Mouse (Mus musculus): ENCODE measurements around the gene 1700125H20Rik.
"Not testable (repeated sequence)": the region's sequence is repeated elsewhere in the genome, so short reads cannot be mapped to it uniquely, and the experiment has no call there.

Gene 1700125H20Rik

DNA sequence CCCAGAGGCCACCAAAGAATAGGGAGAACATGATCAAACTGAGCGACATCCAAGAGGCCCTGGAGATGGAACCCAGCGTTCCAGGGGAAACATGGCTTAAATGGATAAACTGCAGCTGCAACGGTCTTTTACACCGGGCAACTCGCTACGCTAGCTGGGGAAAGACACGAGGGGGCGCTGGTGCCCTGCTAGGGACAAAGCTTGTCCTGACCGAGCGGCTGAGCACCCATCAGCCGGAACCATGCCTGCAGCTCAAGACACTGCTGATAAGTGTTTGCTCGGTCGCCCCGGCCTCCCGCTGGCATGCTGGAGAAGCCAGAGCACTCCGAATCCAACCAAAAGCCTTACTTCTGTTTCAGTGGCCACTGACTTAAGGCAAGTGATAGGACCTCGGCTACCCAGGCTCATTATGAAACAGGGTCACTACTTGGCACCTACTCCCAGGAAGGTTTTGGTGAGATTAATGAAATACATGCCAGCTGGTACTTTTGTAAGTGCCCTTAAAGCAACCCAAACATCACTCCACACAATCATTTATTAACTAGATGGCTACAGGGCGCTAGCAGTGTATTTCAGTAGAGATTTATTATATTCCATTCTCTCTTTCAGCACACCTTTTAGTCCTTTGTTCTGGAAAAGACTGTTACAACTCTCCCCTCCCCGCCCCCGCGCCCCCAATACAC lies at the start of gene 1700125H20Rik:
1700125H20Rik (plus strand) TSS at position 347 of the 683 bp plus-strand sequence.
- peak; percentile 96 to 97 for DNase-seq

DNA sequence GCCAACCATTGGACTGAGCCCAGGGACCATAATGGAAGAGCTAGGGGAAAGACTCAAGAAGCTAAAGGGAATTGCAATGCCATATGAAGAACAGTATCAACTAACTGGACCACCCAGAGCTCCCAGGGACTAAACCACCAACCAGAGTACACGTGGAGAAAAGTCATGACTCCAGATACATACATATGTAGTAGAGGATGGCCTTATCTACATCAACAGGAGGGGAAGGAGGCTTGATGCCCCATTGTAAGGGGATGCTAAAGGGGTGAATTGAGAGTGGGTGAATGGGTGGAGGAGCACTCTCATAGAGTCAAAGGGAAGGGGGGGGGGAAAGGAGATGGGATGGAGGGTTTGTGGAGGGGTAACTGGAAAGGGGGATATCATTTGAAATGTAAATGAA lies 48.1 kb upstream of the 1700125H20Rik start:
- no peak for DNase-seq

DNA sequence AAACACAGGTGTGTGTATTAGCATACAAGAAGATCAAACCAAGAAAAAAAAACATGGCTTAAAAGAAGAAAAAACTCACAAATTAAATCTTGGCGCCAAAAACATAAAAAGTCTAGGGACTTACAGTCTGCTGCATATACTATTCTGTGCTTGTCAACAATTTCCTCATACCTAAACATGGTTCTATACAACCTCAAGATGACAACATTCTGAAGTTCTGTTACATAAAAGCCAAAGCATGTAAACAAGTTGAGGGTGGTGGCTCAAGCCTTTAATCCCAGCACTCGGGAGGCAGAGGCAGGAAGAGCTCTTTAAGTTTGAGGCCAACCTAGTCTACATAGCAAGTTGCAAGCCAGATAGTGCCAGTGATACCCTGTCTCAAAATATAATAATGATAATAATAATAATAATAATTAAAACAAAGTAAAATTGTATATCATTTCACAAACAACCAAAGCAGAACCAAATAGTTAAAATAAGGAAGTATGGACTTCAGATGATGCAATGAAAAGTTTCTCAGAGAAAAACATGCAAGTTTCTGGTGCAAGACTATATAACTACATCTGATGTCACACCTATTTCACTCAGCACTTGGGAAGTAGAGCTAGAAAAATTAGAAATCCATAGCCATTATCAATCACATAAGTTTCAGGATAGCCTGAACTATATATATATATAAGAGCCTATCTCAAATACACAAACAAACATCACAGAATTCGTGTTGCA lies 46.8 kb upstream of the 1700125H20Rik start:
- no peak for DNase-seq

DNA sequence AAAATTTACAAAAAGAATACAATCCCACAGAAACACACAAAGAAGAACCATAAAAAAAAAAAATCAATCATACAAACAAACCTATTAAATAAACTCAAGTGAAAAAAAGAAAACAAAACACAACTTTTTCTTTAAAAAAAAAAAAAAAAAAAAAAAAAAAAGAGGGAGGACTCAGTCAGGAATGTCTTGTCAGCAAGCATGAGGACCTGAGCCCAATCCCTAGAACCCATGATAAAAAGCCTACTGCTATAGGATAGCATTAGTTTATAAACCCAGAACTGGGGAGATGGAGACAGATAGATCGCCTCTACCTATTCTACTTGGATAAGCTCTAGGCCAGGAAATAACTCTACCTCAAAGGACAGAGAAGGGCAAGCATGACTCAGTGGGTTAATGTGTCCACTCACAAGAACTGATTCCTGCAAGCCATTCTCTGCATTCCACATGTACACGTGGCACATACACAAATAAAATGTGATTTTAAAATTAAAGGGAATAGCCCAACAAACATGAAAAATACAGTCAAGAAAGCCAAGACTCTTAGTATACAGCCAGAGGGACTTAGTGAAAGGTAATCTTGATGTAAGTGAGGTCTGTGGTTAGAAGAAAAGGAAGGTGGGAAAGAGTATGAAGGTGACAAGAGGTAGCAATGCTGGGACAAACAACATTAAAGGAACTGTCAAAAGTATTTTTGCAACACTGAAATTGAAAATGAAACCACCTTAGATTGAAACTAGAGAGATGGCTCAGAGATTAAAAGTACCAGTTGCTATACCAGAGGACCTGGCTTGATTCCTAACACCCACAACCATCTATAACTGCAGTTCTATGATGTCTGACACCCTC lies 43.7 kb upstream of the 1700125H20Rik start:
- no peak for DNase-seq

DNA sequence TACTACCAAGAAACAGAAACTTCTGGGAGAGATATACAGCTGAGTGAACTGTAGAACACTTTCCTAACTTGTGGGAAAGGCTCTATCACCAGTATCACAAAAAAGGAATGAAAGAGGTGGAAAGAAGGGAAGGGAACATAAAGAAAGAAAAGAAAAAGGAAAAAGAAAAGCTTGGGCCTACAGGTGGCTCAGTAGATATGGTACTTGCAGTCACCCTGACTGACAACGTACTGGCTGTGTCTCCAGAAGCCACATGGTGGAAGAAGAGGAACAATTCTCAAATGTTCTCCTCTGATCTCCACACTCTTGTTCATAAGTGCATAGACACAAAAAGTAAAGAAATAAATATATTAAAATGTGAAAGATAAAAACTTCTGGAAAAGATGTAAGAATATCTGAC lies 41.3 kb upstream of the 1700125H20Rik start:
- DNase-seq: no peak

DNA sequence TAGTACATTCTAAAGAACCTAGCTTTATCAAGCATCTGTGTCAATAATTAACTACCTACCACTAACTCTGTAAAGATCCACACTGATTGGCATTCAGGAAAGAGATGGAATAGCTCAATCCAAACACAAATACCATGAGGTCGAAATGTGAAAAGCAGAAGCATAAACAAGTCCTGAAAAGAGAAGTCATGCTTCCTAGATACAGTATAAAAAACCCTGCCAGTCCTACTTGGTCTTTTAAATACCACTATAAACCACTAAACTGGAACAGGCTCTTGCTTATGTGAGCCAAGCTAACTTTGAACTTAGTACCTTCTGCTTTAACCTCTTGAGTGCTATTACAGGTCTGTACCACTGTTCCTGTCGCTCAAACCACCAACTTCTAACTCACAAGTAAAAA lies 38.7 kb upstream of the 1700125H20Rik start:
- no peak for DNase-seq

DNA sequence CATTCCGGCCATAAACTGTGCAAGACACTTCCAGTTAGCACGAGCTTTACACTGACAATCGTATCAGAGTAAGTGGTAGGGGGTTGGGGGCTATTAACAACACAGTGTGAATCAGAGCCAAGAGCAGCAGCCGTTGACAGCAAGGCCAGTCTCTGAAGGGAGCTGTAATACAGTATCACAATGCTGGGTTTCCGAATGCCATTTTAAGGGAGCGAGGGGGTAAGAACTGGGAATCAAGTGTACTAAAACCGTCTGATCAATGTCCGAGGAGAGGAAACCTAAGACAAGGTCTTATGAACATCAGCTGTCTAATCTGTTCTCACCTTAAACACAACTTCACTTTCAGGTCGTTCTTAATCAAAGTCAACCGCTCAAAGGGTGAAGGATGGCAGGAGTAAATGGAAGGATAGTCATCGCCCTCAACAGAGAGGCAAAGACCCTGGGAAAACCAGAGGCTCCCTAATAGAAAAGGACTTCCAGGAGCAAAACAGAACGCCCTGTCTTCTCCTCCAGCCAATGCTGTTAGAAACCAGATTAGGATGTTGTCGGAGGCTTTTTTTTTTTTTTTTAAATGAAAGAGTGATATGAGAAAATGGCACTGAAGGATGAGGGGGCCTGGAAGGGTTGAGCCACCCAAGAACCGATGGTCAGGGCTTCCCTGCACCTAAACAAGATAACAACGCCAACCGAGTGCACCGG lies 31.3 kb upstream of the 1700125H20Rik start:
- DNase-seq: peak in 1 of 2 experiments; percentile 15

DNA sequence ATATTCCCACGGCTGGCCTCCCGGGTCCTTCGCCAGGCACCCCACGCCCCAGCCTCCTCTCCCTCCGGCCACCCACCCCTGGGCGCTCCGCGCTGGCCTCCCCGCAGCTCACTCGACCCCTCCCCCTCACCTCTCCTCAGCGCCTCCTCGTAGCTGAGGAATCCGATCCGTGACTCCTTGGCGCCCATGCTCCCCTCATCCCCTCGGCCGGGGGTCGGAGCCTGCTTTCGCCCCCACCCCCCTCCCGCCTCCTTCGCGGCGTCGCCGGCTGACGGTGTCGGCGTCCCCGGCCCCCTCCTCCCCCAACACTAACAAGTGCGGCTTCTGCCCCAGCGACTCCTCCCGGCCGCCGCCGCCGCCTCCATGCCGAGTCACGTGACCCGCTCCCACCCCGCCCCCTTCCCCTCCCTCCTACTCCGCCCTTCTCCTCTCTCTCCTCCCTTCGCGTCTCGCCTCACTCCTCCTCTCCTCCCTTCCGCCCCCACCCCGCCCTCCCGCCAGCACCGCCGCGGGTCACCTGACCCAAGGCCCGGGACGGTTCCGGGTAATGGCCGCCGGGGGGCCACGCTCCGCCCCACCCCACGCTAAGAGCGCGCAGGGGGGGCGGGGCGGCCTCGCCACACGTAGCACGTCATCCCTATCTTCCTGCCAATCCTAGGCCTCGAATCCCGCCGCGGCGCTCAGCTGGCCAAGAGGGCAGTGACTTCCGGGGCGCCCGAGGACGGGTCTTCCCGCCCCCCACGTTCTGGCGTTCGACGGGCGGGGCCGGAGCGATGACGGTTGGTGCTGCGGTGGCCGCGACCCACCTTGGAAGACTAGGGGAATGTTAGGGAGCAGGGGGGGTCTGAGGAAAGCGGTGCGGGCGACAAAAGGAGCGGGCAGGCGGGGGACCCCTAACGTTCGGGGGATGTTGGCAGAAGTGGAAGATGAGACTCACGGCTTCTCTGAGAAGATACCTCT lies 30.3 kb upstream of the 1700125H20Rik start, which contains the start of gene Usp32:
Usp32 (minus strand) TSS at position 581 of the 960 bp plus-strand sequence.
- peak; percentile 96 to 98 for DNase-seq

DNA sequence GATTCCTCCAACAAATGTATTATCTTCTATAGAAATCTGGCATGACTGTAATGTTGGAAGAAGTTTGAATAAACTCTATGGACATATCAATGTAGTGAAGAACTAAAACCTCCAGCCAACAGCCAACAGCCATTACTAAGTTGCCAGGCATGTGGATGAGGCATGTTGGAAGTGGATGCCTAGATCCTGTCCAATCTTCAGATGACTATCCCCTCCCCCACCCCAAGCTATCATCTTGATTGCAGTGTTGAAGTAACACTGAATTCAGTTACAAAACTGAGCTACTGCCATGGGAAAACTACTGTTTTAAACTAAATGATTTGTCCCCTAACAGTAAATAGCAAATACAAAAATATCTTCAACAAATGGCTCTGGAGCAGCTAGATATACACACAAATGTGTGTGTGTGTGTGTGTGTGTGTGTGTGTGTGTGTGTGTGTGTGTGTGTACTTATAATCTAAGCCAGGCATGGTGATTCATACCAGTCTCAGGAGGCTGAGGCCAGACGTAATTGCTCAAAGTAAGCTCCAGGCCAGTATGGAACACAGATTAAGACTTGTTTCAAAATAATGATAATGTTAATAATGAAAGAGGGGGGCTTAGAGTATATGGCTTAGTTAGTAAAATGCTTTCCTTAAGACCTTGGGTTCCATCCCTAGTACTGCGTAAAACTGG lies 17.8 kb upstream of the 1700125H20Rik start:
- no peak for DNase-seq

DNA sequence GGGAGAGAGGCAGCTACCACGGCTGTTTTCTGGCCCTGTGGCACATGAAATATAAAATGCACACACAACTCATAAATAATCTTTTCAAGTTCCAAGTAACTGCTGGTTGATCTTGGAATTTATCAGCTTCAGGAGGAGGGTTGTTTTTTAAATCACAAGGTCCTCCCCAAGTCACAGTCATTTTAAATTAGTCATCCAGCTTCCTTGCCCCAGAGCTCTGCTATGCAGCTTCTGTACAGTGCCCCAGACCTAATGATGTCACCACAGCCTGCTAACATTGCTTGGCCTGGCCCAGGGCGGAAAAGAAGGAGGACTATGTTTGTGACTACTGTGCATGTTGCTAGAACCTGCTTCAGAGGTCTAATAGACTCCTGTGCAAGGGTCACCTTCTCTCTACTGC lies 12.9 kb upstream of the 1700125H20Rik start:
- no peak for DNase-seq

DNA sequence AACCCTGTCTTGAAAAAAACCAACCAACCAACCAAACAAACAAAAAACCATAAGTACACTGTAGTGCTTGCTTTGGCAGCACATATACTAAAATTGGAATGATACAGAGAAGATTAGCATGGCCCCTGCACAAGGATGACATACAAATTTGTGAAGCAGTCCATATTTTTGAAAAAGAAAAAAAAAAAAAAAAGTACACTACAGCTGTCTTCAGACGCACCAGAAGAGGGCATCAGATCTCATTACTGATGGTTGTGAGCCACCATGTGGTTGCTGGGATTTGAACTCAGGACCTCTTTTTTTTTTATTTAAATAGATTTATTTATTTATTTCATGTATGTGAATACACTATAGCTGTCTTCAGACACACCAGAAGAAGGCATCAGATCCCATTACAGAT lies 7.2 kb upstream of the 1700125H20Rik start:
- not testable (repeated sequence) for DNase-seq

DNA sequence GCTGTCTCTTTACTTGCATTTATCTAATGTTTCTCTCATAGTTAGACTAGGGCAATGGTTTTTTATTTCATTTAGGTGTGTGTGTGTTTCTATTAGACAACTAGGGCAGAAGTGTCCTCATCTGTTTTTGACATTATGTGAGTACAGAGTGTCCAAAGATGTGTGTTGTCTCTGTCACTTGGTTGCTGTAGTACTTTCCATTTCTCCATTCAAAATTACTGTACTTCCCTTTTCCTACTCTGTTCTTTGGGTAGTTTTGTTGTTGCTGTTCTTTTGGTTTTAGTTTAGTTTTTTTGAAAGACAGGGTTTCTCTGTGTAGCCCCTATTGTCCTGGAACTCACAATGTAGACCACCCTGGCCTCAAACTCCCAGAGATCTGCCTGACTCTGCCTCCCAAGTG lies 5.8 kb upstream of the 1700125H20Rik start:
- DNase-seq: no peak

DNA sequence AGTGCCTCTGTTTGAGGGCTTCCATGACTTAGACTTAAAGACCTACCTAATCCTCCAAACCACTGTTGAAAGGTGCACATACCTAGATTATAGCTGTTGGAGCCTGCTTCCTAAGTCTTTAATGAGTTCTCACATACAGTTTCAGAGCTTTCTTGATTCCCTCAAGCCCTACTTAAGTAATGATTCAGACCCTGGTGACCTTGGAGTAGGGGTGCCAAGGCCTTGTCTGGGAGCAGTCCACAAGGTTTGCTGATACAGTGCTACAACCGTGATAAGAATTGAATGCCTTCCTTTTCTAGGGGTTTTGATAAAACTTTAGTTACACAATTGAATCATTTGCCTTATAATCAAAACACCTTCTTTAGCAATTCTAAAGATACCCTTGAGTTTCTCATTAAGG lies 2.7 kb upstream of the 1700125H20Rik start:
- DNase-seq: no peak

DNA sequence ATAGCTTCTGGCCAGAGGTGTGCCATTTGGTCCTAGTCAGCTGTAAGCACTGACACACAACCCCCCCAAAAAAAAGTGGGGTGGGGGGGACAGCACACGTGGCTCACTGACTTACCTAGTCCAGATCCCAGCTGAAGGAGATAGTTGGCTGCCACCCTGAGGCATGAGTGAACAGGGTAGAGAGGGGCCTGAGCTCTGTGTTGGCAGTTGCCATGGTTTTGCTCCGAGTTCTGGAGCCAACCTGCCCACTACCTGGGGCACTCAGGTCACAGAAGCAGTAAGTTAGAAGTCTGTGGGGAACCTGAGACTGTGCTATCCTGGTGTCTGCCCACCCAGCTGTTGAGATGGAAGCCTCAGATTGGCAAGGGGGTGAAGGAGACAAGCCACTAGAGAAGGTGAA lies 629 bp downstream of the 1700125H20Rik start:
- DNase-seq: peak in 1 of 2 experiments; percentile 21

DNA sequence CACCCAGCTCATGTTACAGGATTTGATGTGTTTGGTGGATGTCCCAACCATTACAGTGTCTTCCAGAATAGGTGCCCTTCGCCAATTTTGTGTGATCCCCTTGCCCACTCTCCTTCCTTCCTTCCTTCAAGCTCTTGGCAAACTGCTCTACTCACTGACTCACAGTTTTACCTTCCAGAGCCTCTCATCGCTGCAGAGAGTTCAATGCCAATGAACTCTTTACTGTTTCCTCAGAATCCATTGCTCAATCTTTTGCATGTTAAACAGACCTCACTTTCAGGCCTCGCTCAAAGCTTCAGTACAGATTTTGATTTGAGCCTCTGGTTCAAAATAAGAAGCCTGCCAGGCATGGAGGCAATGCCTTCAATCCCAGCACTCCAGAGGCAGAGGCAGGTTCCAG lies 5.7 kb downstream of the 1700125H20Rik start:
- DNase-seq: no peak

DNA sequence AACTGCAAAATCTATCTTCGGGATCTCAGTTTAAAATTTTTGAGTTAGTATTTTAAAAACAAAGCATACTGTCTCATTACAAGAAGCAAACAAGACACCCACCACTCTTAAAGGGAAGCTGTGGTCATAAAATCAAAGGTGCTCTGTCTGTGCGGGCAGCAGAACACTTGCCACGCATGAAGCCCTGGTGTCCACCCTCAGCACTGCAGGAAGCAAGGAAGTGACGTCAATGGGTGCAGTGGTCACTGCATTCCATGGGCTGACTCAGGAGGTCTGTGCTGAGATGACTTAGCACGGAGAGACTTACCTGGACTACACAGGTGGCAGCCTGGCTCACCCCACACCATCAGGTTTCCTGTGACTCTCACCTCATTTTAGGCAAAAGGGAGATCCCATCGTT lies 7.6 kb downstream of the 1700125H20Rik start:
- no peak for DNase-seq

DNA sequence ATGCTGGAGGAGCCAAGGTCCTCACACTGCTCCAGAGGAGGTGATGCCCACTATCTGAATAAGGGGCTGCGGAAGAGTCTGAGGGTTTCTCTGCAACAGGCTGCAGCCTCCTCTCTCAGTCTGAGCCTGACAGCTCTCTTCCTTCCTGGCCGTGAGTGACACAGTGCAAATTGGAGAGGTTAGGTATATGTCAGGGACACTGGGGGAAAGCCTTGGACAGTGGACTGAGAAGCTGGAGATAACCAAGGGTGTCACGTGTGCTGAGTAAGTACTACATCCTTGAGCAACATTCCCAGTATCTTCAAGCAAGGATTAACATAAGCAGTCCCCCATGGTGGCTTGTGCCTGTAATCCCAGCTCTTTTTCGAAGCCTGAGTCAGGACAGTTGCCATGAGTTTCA lies 8.2 kb downstream of the 1700125H20Rik start:
- DNase-seq: no peak

DNA sequence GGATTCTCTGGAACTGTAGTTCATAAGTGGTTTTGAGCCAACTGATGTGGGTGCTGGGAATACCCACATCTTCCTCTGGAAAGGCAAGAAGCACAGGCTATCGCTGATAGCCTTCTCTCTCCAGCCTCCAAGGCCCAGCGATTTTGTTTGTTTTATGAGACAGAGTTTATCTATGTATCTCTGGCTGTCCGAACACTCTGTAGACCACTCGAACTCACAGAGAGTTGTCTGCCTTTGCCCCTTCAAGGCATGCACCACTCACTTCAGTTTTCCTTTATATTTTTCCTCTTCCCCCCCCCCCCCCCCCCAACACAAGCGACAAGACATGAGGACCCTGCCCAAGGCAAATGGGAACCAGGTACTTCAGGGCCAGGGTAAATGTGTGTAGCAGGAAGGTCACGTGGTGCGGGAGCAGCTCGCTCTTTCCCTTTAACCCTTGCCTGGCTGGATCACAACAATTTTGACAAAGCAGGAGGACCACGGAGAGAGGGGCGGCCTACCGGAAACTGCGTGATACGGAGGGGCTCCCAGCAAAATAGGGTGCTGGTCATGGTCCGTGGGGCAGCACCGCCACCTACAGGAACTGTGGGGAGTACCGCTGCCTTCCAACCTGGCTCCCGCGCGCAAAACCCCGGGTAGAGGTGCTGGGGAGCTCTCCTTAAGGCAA lies 12.5 kb downstream of the 1700125H20Rik start:
- DNase-seq: peak; percentile 84 to 89

DNA sequence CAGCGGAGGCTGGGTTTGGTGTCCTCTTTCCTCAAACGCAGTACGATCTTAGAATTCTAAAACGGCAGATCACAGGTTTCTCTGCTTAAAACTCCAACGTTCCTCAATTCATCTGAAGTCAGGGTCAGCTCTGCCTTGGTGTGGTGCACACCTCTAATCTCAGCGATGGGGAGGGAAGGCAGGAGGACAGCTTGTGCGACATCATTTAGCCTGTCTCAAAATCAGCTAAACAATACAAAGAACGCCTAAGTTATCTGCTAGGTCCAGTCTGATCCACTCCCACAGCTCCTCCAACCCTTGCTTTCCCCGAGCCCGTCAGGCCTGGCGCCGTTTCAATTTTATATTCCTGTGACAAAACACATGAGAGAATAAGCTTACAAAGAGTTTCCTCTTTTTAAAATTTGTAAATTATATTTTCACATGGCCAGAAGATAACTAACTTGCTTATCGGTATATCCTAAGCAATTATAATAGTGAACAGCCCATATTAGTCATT lies 13.1 kb downstream of the 1700125H20Rik start:
- DNase-seq: peak; percentile 28 to 49

DNA sequence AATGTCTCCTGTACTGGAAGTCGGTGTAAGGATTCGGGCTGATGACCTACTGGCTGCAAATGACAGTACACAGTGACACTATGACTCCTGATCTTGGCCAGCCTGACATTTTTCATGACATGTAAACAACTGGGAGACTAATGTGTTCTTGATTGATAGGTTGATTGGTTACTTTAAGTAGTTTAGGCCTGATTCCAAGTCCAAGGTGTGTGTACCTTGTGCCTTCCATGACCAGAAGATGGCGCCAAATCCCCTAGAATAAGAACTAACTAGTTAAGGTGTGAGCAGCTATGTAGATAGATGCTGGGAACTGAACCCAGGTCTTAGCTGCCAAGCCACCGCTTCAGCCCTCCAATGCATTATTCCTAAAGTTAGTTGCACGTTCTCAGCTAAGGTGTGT lies 13.9 kb downstream of the 1700125H20Rik start:
- DNase-seq: peak; percentile 55 to 57
